Mouse (Mus musculus) thymus, adult 2 months (tissue): ENCODE results near the gene Wdr74.

Experiments
- CTCF ChIP-seq: fragments of 200-500 bp; IDR thresholded peaks from 2 replicates; pipeline ENCODE4 v1.5.1; 2012; ENCODE audit warnings: mild to moderate bottlenecking, control low read depth, low read length, moderate library complexity, borderline replicate concordance; ENCODE audit not compliant: control insufficient read depth, poor library complexity, insufficient read depth; ENCODE audit errors: extremely low read depth
- POLR2A ChIP-seq: fragments of 200-500 bp; IDR thresholded peaks from 2 replicates; pipeline ENCODE4 v1.6.1; 2012; ENCODE audit warnings: mild to moderate bottlenecking, low read length, control low read depth, moderate library complexity; ENCODE audit not compliant: control insufficient read depth, poor library complexity, insufficient read depth; ENCODE audit errors: extremely low read depth

- TF ChIP-seq CTCF (no peak), POLR2A (no peak)
These were observed 20.8 kb upstream of the Wdr74 start for GRCm38 (mm10) chr19:8714653-8715481.
